Mouse (Mus musculus) monocyte, adult 2 months (primary cell): ENCODE data around the gene Scgb2b27.
"Not testable (repeated sequence)": the region's sequence is repeated elsewhere in the genome, so short reads cannot be mapped to it uniquely, and the experiment has no call there.

ENCODE experiments used
- DNase-seq, 2 experiments: peaks; one replicate each; pipeline ENCODE4 v3.0.0; 2022; ENCODE audit warnings: low spot score in 2 of 2, low read depth in 1 of 2

Gene Scgb2b27

DNA sequence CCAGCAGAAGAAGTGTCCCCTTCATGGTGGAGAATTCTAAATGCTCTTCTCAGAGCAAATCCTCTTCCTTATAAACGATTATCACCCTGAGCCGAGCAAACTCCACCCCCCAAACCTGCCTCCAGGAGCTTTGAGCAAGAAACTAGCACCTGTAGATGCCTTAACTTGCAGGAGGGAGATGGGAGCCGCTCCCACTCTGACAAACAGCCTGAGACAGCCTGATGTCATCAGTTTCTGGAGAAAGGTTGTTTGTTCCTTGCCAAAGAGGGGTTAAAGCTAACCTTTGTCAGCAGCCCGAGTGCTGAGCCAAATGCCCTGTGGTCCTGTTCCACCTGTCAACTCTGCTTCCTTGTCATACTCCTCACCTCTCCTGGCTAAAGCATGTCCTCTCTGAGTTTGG lies at the start of gene Scgb2b27:
Gene Scgb2b27, minus strand, starts transcription at position 101 of the 400 bp plus-strand sequence.
- no peak for DNase-seq

DNA sequence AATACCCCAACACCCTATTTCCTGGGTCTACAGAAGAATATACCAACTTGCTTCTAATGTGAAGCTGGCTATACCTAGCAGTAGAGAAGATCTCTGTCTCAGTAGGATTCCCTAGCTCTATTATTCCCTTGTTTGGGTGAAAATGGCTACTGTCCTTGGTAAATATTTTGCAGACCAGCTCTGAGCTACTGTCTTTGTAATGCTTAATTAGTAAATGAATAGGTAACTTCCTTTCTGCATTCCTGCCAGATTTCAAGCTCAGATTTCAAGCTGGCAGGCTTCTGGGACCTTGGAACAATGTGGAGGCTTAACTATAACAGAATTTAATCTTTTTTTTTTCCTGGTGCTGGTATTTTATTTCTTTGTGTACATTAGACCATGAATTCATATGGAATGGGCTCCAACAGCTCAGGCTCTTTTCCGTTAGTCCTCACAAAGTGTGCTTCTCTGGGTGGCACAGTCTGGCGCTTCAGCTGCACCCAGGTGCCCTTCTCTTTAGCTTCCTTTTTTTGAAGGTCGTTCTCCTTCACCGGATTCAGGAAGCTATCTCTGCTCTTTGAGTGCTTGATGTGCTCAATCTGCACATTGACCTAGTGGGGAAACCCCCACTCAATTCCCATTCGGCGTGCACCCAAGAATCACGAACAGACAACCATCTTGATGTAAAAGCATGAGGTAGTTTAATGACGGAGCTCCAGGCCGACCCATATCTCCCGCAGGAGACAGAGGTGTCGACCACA lies 22.5 kb upstream of the Scgb2b27 start:
- not testable (repeated sequence) for DNase-seq

DNA sequence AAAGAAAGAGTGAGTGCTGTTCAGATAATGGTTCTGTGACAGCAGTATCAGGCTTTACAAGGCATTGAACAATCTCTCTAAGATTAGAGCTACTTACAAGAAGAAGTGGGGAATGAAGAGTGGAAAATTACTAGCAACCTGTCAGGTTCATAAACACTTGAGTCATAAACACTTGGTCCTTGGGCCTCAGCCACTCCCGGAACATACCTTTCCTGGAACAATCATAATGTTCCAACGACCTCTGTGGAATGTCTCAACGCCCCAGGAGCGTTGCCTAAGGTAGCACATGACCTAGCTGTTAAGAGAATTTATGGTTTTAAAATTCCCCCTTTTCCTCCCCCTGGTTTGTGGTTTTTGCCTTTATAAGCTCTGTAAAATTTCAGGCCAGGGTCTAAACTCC lies 20.8 kb upstream of the Scgb2b27 start:
- not testable (repeated sequence) for DNase-seq

DNA sequence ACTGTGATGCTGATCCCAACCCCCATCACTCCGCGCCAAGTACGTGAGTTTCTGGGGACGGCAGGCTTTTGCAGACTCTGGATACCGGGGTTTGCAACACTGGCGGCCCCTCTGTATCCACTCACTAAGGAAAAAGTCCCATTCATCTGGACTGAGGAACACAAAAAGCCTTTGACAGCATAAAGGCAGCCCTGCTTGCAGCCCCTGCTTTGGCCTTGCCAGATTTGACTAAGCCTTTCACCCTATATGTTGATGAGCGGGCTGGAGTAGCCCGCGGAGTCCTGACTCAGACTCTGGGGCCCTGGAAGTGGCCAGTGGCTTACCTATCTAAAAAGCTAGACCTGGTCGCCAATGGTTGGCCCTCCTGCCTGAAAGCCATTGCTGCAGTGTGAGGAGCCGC lies 16.3 kb upstream of the Scgb2b27 start:
- DNase-seq: no peak

DNA sequence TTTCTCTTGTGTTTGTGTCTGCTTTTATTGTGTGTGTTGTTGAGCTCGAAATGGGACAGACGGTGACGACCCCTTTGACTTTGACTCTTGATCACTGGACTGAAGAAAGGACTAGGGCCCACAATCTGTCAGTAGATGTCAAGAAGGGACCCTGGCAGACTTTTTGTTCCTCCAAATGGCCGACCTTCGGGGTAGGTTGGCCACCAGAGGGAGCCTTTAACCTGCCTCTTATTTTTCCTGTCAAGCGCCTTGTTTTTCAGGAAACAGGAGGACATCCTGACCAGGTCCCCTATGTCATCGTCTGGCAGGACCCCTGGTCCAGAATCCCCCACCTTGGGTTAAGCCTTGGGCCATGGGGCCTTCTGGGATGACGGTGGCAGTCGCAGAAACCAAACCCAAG lies 13.5 kb upstream of the Scgb2b27 start:
- DNase-seq: not testable (repeated sequence)

DNA sequence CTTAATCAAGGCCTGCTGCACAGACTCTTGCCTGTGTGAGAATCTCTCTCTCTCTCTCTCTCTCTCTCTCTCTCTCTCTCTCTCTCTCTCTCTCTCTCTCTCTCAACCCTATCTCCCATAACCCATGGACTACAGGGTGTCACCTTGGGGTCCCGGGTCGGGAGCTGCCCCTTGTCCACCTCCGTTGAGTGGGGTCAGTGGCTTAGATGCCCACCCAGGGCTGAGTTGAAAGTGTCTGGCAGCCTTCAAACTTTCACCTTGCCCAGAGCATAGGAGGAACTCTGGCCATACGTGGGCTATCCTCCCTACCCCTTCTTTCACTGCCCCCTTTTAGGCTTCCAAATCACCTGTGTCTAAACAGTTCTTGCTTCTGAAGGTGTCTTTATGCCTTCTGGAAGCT lies 11.9 kb upstream of the Scgb2b27 start:
- no peak for DNase-seq

DNA sequence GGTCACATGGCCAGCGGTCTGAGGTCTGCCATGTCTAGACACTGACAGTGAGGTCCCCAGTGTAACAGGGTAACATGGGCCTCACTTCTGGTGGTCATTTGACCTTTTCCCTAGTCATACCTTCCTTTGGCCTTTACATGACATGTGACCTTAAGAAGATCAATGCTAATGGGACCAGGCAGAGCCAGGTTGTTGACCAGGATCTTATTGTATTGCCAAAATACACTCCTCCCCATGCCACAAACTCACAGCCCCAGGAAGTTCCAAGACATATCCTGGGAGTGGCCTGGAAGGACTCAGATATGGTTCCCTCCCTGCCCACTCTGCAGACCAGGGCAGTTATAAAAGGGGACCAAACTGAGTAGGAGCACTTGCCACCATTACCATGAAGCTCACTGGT lies 7.4 kb upstream of the Scgb2b27 start, which contains the start of gene Scgb1b27:
Gene Scgb1b27, plus strand, starts transcription at position 301 of the 400 bp plus-strand sequence.
- DNase-seq: not testable (repeated sequence)

DNA sequence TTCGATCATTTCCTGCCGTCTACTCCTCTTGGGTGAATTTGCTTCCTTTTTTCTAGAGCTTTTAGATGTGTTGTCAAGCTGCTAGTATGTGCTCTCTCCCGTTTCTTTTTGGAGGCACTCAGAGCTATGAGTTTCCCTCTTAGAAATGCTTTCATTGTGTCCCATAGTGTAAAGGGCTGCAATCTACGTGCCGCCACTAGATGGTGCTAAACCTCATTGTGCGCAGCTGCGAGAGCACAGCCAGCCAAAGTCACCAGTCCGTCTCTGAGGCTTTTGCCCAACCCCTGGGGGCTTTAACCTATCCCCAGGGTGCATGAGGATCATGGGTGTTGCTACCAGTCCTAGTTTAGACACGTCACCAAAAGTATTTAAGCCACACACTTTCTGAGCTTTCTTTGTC lies 31.5 kb downstream of the Scgb2b27 start:
- not testable (repeated sequence) for DNase-seq
